Mouse (Mus musculus) mouse embryonic stem cell (cell line): ENCODE measurements at regions not wholly inside any gene's neighbourhood (a gene's known extent, or its start where the extent isn't known, plus 50 kb on each side); places are given as distances from the start of the nearest gene placed in this dataset.

Source experiments
- in situ Hi-C, 2 experiments: fragments of 300-500 bp; cut with MboI; formaldehyde crosslinking; loops; 1 replicate in 1 of 2; 3 replicates in 1 of 2; pipeline ENCODE4 v1.14.3; 2019 to 2020; ENCODE audit warnings: low sequenced_read_pairs in 2 of 2, low pct_unique_long_range_greater_than_20kb in 1 of 2, mixed read lengths in 1 of 2; ENCODE audit not compliant: unreplicated experiment in 1 of 2

GRCm38 (mm10) chr13:102380667-102381066 lies 312.7 kb upstream of the Cd180 start:
- in situ Hi-C loops: no loop called here

- in situ Hi-C loops: no loop called here
These were observed 301.4 kb upstream of the Cd180 start for GRCm38 (mm10) chr13:102391911-102392310.

GRCm38 (mm10) chr13:102392868-102393661 lies 300.3 kb upstream of the Cd180 start:
- in situ Hi-C loops: no loop called here

- in situ Hi-C loops: no loop called here
These were observed 299.7 kb upstream of the Cd180 start for GRCm38 (mm10) chr13:102393662-102393970.

- in situ Hi-C loops: no loop called here
These were observed 299.3 kb upstream of the Cd180 start for GRCm38 (mm10) chr13:102394057-102394456.

- in situ Hi-C loops: no loop called here
These were observed 295.9 kb upstream of the Cd180 start for GRCm38 (mm10) chr13:102397411-102397810.

GRCm38 (mm10) chr13:102411840-102412239 lies 281.5 kb upstream of the Cd180 start:
- in situ Hi-C loops: no loop called here

GRCm38 (mm10) chr13:102434372-102434954 lies 258.9 kb upstream of the Cd180 start:
- in situ Hi-C loops: no loop called here

GRCm38 (mm10) chr13:102442676-102443075 lies 250.7 kb upstream of the Cd180 start:
- in situ Hi-C loops: no loop called here

GRCm38 (mm10) chr13:102447310-102447709 lies 246.0 kb upstream of the Cd180 start:
- in situ Hi-C loops: no loop called here

- in situ Hi-C loops: loop anchor here in 1 of 2 experiments (10.0 kb wide), 1 partner anchor 45 kb away; no protein-coding TSS in a partner anchor
These were observed 243.8 kb upstream of the Cd180 start for GRCm38 (mm10) chr13:102449416-102450121.

- in situ Hi-C loops: loop anchor here in 1 of 2 experiments (10.0 kb wide), 1 partner anchor 46 kb away; no protein-coding TSS in a partner anchor
These were observed 242.2 kb upstream of the Cd180 start for GRCm38 (mm10) chr13:102451176-102451575.

- in situ Hi-C loops: loop anchor here in 1 of 2 experiments (10.0 kb wide), 1 partner anchor 54 kb away; no protein-coding TSS in a partner anchor
These were observed 234.6 kb upstream of the Cd180 start for GRCm38 (mm10) chr13:102458711-102459110.

GRCm38 (mm10) chr13:102463993-102464392 lies 229.4 kb upstream of the Cd180 start:
- in situ Hi-C loops: no loop called here

GRCm38 (mm10) chr13:102481906-102482305 lies 211.5 kb upstream of the Cd180 start:
- in situ Hi-C loops: no loop called here

GRCm38 (mm10) chr13:102482451-102482850 lies 210.9 kb upstream of the Cd180 start:
- in situ Hi-C loops: no loop called here

- in situ Hi-C loops: no loop called here
These were observed 205.8 kb upstream of the Cd180 start for GRCm38 (mm10) chr13:102487416-102488097.

- in situ Hi-C loops: no loop called here
These were observed 202.0 kb upstream of the Cd180 start for GRCm38 (mm10) chr13:102491370-102491769.
